Mouse (Mus musculus): ENCODE results near the gene Gm3127.
"Not testable (repeated sequence)": the region's sequence is repeated elsewhere in the genome, so short reads cannot be mapped to it uniquely, and the experiment has no call there.

Gene Gm3127

GRCm38 (mm10) chr14:4164730-4165129 is at the start of gene Gm3127:
Gene Gm3127, plus strand, starts transcription at chr14:4165030.
- DNase-seq (ENCODE audit: low read depth, low spot score): not testable (repeated sequence)

GRCm38 (mm10) chr14:4141646-4142045 is 23.2 kb upstream of the Gm3127 start:
- DNase-seq (ENCODE audit: low read depth, low spot score): not testable (repeated sequence)

GRCm38 (mm10) chr14:4182030-4182429 is 17.2 kb downstream of the Gm3127 start:
- not testable (repeated sequence) for DNase-seq (ENCODE audit: low read depth, low spot score)

GRCm38 (mm10) chr14:4182491-4183210 is 17.8 kb downstream of the Gm3127 start, which contains the start of gene Gm2974:
Gene Gm2974, plus strand, starts transcription at chr14:4182576.
- DNase-seq (ENCODE audit: low read depth, low spot score): not testable (repeated sequence)

GRCm38 (mm10) chr14:4183375-4183774 is 18.5 kb downstream of the Gm3127 start:
- DNase-seq (ENCODE audit: low read depth, low spot score): not testable (repeated sequence)
